Mouse (Mus musculus) layer of hippocampus, postnatal 36 days (tissue): ENCODE data around the gene Med6. TPM values are rescaled to one million over a fixed set of nuclear protein-coding genes. Genes with fewer than 3 reads are reported as not detected.
"Not testable (repeated sequence)": the region's sequence is repeated elsewhere in the genome, so short reads cannot be mapped to it uniquely, and the experiment has no call there.

Source experiments
- DNase-seq, 2 experiments: peaks; one replicate each; pipeline ENCODE4 v3.0.0; 2022
- total RNA-seq, 2 experiments: library from RNA; stranded (reverse); gene quantifications; 2 replicates each; pipeline ENCODE4 v1.2.3; 2021

The Med6 gene
- total RNA-seq, 2 experiments from 2014 or later = 29.9 to 32.0 TPM

DNA sequence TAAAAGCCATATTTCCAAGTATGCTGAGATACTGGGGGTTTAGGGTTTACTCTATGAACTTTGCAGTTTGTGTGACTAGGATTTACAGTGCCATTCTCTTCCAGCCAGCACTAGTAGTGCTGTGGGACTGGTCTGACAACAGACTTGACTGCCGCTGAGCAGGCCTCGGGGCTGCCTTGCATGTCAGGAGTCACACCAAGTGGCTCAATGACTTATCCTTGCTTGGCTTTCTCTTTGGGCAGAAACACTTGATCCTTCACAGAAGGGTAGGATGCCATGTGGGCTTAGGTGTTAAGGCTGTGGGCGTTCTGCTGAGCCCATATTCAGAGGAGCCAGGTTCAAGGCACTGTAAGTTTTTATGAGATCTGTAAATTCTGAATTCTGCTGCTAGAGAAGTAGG, 45.5 kb downstream of the Med6 start:
- DNase-seq = no peak

GRCm38 (mm10) chr12:81547163-81547562, 47.6 kb downstream of the Med6 start:
- DNase-seq = no peak

DNA sequence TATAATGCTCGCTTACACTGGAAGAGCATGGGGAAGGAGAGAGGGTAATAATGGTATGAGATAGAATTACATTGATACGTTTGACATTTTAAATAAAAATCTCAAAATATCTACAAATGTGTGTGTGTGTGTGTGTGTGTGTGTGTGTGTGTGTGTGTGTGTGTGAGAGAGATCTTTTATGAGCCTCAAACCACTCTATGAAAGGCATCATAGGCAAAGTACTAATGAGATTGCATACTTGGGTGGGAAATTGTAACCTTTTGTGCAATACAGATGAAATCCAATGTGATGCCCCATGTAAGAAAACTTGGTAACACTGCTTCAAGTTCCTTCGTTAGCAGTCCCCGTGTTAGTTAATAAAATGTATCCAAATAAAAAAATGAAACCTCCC, 61.8 kb downstream of the Med6 start:
- DNase-seq = no peak

DNA sequence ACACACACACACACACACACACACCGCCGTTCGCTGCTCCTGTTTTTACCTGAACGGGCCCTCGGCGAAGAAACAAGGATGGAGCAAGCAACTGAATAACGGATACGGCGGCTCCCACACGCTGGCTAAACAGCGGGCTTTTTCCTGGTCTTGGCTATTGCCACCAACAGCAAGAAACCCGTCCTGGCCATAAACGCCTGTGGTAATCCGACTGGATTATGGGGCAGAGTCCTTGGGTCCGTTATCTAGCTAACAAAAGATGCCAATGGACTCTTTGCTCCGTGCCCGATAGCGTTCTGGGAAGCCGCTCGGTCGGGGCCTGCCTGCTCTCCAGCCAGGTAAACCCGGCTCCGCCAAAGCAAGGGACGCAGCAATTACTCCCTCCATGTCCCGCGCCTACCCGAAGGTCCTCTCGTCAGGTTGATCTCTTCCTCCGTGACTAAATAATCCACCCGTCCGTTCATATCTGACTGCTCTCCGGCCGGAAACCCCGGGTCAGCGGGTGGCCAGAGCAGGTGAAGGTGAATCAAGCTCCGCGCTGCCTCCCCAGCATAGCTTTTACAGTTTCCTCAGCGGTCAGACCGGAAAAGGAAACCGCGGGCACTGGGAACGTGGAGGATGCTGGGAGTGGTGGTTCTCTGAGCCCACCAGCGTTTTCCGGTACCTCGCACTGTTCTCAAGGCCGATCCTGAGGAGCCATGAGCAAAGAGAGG, 62.3 kb downstream of the Med6 start, which contains the start of the genes Gm20498 and Synj2bp:
TSS of gene Gm20498 (minus strand) at position 590 of the 713 bp plus-strand sequence.
TSS of gene Synj2bp (minus strand) at position 596 of the 713 bp plus-strand sequence.
- peak; percentile 85 to 87 for DNase-seq

- not testable (repeated sequence) for DNase-seq
These were observed 64.2 kb downstream of the Med6 start for GRCm38 (mm10) chr12:81530587-81530986.

Other genes with a start within 250 kb of the Med6 start
- 1 to 10 TPM; 1.6 to 2.5 TPM for gene Gm4787, start 215.5 kb downstream of the Med6 start, total RNA-seq
- 1 to 10 TPM; 2.9 to 3.7 TPM for gene Adam4, start 173.1 kb downstream of the Med6 start, total RNA-seq
- 10 to 100 TPM; 43.8 to 44.2 TPM for gene Cox16, start 109.9 kb downstream of the Med6 start, total RNA-seq
- gene Gm20498, start 62.1 kb downstream of the Med6 start, total RNA-seq = 10 to 100 TPM; 36.6 to 40.6 TPM
- 10 to 100 TPM; 28.1 to 33.2 TPM for gene Synj2bp, start 62.1 kb downstream of the Med6 start, total RNA-seq
- gene Adam21, start 26.5 kb downstream of the Med6 start, total RNA-seq = under 1 TPM; 0.30 to 0.33 TPM
- gene Ttc9, start 36.2 kb upstream of the Med6 start, total RNA-seq = 10 to 100 TPM; 39.2 to 42.0 TPM
- 10 to 100 TPM; 29.6 to 33.0 TPM for gene Map3k9, start 186.2 kb upstream of the Med6 start, total RNA-seq